Mouse (Mus musculus) kidney, adult 2 months (tissue): ENCODE results near the gene Raver1.

Experiments
- CTCF ChIP-seq: fragments of 200-500 bp; conservative IDR thresholded peaks from 2 replicates; pipeline ENCODE4 v1.5.1; 2011; ENCODE audit warnings: low read depth, mild to moderate bottlenecking, control low read depth, low read length, moderate library complexity, mixed read lengths; ENCODE audit not compliant: insufficient read depth, insufficient read length
- POLR2A ChIP-seq: fragments of 200-500 bp; IDR thresholded peaks from one replicate; pipeline ENCODE4 v1.6.1; 2011; ENCODE audit warnings: low read depth, low read length, control low read depth

DNA sequence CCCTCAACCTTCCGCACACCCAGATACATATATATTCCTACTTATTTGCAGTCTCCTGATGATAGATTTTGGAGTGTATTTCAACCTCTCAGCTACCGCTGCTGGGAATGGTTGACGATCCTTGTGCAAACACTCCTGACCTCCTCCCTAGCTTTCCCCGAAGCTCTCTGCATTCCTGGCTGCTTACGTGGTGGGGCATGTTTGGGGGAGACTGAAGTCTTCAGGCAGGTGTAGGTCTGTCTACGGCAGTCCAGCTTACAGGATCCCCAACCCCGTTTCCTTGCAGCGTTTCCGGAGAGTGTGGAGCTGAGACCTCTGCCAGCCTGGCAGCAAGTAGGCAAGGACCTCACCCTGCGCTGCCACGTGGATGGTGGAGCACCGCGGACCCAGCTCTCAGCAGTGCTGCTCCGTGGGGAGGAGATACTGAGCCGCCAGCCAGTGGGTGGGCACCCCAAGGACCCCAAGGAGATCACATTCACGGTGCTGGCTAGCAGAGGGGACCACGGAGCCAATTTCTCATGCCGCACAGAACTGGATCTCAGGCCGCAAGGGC is 66.5 kb downstream of the Raver1 start:
- TF ChIP-seq CTCF: no peak
- no peak for TF ChIP-seq POLR2A
